8 mouse cellular contexts compared by ENCODE assay signal in genomic region chr10:94198482-94199405, GRCm38 (mm10). TPM values are rescaled to one million over a fixed set of nuclear protein-coding genes. Genes with fewer than 3 reads are reported as not detected.
DNase-seq lines count a peak whose midpoint lies in the region; ATAC-seq lines count a peak whose summit lies in the region.

Ndufa12 (plus strand) TSS chr10:94198720.

- peak; percentile 80 for DNase-seq in c-Kit-negative CD71-positive TER-119-positive erythroid progenitor cells, embryonic 14.5 days (ENCODE audit: low read depth, low spot score)
- DNase-seq in fibroblast of lung, adult 2 months (ENCODE audit: low read depth), result peak; percentile 81
- DNase-seq in kidney, postnatal 14 days, result peak; percentile 96
- DNase-seq in liver, embryonic 13.5 days, result peak; percentile 90
- DNase-seq in neural tube, embryonic 10.5 days (ENCODE audit: extremely low spot score, low spot score), result peak; percentile 98

- H3K4me1 ChIP-seq in heart, embryonic 14.5 days (ENCODE audit: control insufficient read depth in 2 of 2, insufficient read depth in 2 of 2, low read length in 2 of 2), result peaks cover 3 to 6% of the 10 kb centered on the region in 2 experiments
- peaks cover 15% of the 10 kb centered on the region for H3K4me1 ChIP-seq in liver, embryonic 13.5 days (replicated peaks)
- peaks cover 5% of the 10 kb centered on the region; the same call in 1 of the 2 replicates for H3K4me1 ChIP-seq in stomach, embryonic 16.5 days (ENCODE audit: control insufficient read depth, insufficient read depth, low read length)

- H3K9ac ChIP-seq in heart, embryonic 14.5 days (ENCODE audit: low read length), result peak within 1 kb of the TSS; percentile 90
- peak within 1 kb of the TSS; percentile 85 for H3K9ac ChIP-seq in liver, embryonic 13.5 days
- H3K9ac ChIP-seq in stomach, embryonic 16.5 days (ENCODE audit: low read length), result peak within 1 kb of the TSS; percentile 85

- no peaks in the 10 kb centered on the region for H3K9me3 ChIP-seq in heart, embryonic 14.5 days (ENCODE audit: control insufficient read depth, low read length)
- H3K9me3 ChIP-seq in liver, embryonic 13.5 days (replicated peaks), result no peaks in the 10 kb centered on the region
- H3K9me3 ChIP-seq in stomach, embryonic 16.5 days (replicated peaks; ENCODE audit: control insufficient read depth, low read length), result no peaks in the 10 kb centered on the region

- H3K27me3 ChIP-seq in heart, embryonic 14.5 days (ENCODE audit: control insufficient read depth, insufficient read depth, low read length), result no peaks in the 10 kb centered on the region
- H3K27me3 ChIP-seq in liver, embryonic 13.5 days, result no peaks in the 10 kb centered on the region
- H3K27me3 ChIP-seq in stomach, embryonic 16.5 days (ENCODE audit: control insufficient read depth, insufficient read depth, low read length), result no peaks in the 10 kb centered on the region

- H3K4me3 ChIP-seq in heart, embryonic 14.5 days (ENCODE audit: control insufficient read depth in 1 of 2, insufficient read depth in 1 of 2, low read depth in 1 of 2, low read length in 2 of 2), result peak within 1 kb of the TSS; percentile 90 to 93
- peak within 1 kb of the TSS; percentile 84 for H3K4me3 ChIP-seq in liver, embryonic 13.5 days (replicated peaks)
- peak within 1 kb of the TSS; percentile 73 for H3K4me3 ChIP-seq in stomach, embryonic 16.5 days (replicated peaks; ENCODE audit: low read length)

- under 1% methylated on average over 46 of the region's 46 CpGs for WGBS in heart, embryonic 14.5 days
- WGBS in liver, embryonic 13.5 days (ENCODE audit: insufficient replicate concordance), result under 1% methylated on average over 46 of the region's 46 CpGs
- under 1% methylated on average over 46 of the region's 46 CpGs for WGBS in stomach, embryonic 16.5 days

- peak; percentile 100 for ATAC-seq in CD4-positive, CD25-positive, alpha-beta regulatory T cell, adult 4 months
- peak; percentile 94 for ATAC-seq in heart, embryonic 14.5 days (ENCODE audit: insufficient number of reproducible peaks, insufficient read depth, low FRiP score, low read depth)
- peak; percentile 97 for ATAC-seq in liver, embryonic 13.5 days (ENCODE audit: low read depth)
- peak; percentile 96 for ATAC-seq in stomach, embryonic 16.5 days (ENCODE audit: insufficient read depth, low FRiP score)

- H3K27ac ChIP-seq in heart, embryonic 14.5 days (replicated peaks in 1 of 2; ENCODE audit: control insufficient read depth in 1 of 2, insufficient read depth in 1 of 2, low read depth in 2 of 2, low read length in 2 of 2), result peak within 1 kb of the TSS; percentile 87 to 88
- H3K27ac ChIP-seq in liver, embryonic 13.5 days, result peak within 1 kb of the TSS; percentile 79
- H3K27ac ChIP-seq in stomach, embryonic 16.5 days (ENCODE audit: low read length), result peak within 1 kb of the TSS; percentile 75

- peak within 1 kb of the TSS; percentile 85 for H3K4me2 ChIP-seq in heart, embryonic 14.5 days (ENCODE audit: low read length)
- H3K4me2 ChIP-seq in liver, embryonic 13.5 days, result peak within 1 kb of the TSS; percentile 77
- H3K4me2 ChIP-seq in stomach, embryonic 16.5 days (ENCODE audit: low read depth, low read length), result peak within 1 kb of the TSS; percentile 84

- H3K36me3 ChIP-seq in heart, embryonic 14.5 days (ENCODE audit: control insufficient read depth, insufficient read depth, low read length), result peaks cover 61% of the 10 kb centered on the region
- peaks cover 30% of the 10 kb centered on the region for H3K36me3 ChIP-seq in liver, embryonic 13.5 days
- no peaks in the 10 kb centered on the region for H3K36me3 ChIP-seq in stomach, embryonic 16.5 days (ENCODE audit: control insufficient read depth, insufficient read depth, low read length)

RNA-seq across cellular contexts. Expression of gene Ndufa12, which starts in this region (rescaled TPM):
- 100 to 1,000 TPM; 157 to 163 TPM for polyA plus RNA-seq in CD4-positive, CD25-positive, alpha-beta regulatory T cell, adult 4 months (2017; shearing (Covaris generic))
- polyA plus RNA-seq in heart, embryonic 14.5 days (2014; fragmentation: Nextera tagmentation; extraction: Ambion mirVana), result 719 and 744 TPM in 2 replicates
- 211 and 227 TPM in 2 replicates for polyA plus RNA-seq in liver, embryonic 13.5 days (2015; fragmentation: Nextera tagmentation; extraction: Ambion mirVana)
- 305 and 331 TPM in 2 replicates for polyA plus RNA-seq in stomach, embryonic 16.5 days (2015; fragmentation: Nextera tagmentation; extraction: Ambion mirVana)

Comparison
In these comparisons a context has a peak if more than half of its experiments do, and no peak if none do; other contexts are left out.
1. Peak in every context shown above with its lines: DNase-seq, ATAC-seq, H3K4me3 ChIP-seq and H3K27ac ChIP-seq.